Mouse (Mus musculus): ENCODE data around the gene Eml6. TPM values are rescaled to one million over a fixed set of nuclear protein-coding genes. Genes with fewer than 3 reads are reported as not detected.

Gene Eml6
- total and polyA plus RNA-seq, 2 experiments from 2014 or later = 0.63 to 10.6 TPM

DNA sequence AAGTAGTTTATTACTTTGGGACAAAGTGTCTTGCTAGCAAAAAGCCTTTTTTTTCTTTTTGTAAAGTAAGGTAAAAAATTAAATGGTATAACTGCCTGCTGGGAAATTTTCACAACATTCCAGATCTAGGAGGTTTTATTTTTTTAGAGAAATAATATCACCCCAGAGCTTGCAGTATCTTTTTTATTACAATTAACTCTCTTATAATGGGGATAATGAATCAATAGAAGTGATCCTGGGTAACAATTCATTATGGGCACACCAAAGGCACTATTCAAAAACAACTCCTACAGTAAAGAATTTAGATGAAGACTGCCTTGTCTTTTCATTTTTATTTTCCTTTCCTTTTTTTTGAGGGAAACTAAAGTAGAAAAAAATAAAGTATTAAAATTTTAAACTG, 331.1 kb downstream of the Eml6 start:
- ATAC-seq (ENCODE audit: insufficient read depth, low read depth) (no peak), DNase-seq (ENCODE audit: low spot score) (no peak)
- peak overlapping the region; percentile 100; the same call in 1 of the 2 replicates for H3K4me3 ChIP-seq (ENCODE audit: low read depth, low read length)
- no peaks in the 10 kb centered on the region for H3K36me3 ChIP-seq (replicated peaks; ENCODE audit: control insufficient read depth, insufficient read depth, low read length)
- H3K9ac ChIP-seq (replicated peaks; ENCODE audit: low read depth, low read length) = no peak overlapping the region
- no peak overlapping the region for H3K27ac ChIP-seq (ENCODE audit: low read depth)
- peak overlapping the region; percentile 67; the same call in 1 of the 2 replicates for H3K4me2 ChIP-seq (ENCODE audit: low read depth, low read length)
- no peaks in the 10 kb centered on the region for H3K27me3 ChIP-seq (ENCODE audit: control insufficient read depth, insufficient read depth, low read length)
- peaks cover 19% of the 10 kb centered on the region for H3K4me1 ChIP-seq (ENCODE audit: control insufficient read depth, insufficient read depth)
- TF ChIP-seq EP300 (IDR thresholded peaks at IDR 0.05; ENCODE audit: low read depth) = no peak
- TF ChIP-seq CTCF (IDR thresholded peaks at IDR 0.05; ENCODE audit: low read depth) = no peak
- no peaks in the 10 kb centered on the region for H3K9me3 ChIP-seq (replicated peaks; ENCODE audit: control insufficient read depth, low read length)

DNA sequence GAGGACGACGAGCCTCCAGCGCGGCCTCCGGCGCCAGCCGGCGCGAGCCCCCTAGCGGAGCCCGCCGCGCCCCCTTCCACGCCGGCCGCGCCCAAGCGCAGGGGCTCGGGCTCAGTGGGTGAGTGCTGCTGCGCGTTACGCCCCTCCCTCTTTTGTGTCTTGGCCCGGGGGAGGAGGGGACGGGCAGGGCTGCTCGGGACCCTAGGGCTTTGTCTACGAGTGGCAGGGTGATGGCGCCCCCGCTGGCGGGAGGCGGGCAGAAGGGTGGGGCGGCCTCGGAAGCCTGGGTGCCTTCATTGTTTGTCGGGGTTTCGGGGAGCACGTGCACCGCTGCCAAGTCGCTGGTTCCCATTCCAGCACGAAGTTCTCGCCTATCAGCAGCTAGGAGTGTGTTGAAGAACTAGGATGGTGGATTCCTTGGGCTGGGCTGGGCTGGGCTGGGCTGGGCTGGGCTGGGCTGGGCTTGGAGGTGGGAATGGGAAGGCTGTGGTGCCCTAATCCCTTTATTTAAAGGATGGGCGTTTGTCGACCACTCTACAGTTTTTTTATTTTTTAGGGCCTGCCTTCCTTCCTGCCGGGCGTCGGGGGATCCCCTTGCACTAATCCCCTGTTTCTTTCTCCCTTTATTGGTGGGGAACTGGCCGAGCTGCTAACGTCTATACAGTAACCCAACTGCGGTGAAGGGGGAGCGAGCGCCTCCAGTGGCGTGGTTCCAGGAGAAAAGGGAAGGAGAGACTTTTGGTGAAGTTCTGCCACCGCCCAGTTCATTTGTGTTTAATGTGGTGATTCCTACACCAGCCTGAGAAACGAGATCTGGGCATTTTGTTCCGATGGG, 332.0 kb downstream of the Eml6 start:
- Histone ChIP-seq H3K4me2 (ENCODE audit: low read depth, low read length) (peak overlapping the region; percentile 67), H3K4me3 (ENCODE audit: low read depth, low read length) (peak overlapping the region; percentile 100), H3K27me3 (ENCODE audit: control insufficient read depth, insufficient read depth, low read length) (no peaks in the 10 kb centered on the region), H3K27ac (ENCODE audit: low read depth) (peak overlapping the region; percentile 99), H3K4me1 (ENCODE audit: control insufficient read depth, insufficient read depth) (peaks cover 19% of the 10 kb centered on the region), H3K9ac (replicated peaks; ENCODE audit: low read depth, low read length) (peak overlapping the region; percentile 98), H3K9me3 (replicated peaks; ENCODE audit: control insufficient read depth, low read length) (no peaks in the 10 kb centered on the region), H3K36me3 (replicated peaks; ENCODE audit: control insufficient read depth, insufficient read depth, low read length) (no peaks in the 10 kb centered on the region)
- ATAC-seq (ENCODE audit: insufficient read depth, low read depth) (peak; percentile 78), DNase-seq (ENCODE audit: low spot score) (peak; percentile 96)
- WGBS = under 1% methylated on average over 40 of the region's 53 CpGs
- peak; percentile 73 for TF ChIP-seq CTCF (IDR thresholded peaks at IDR 0.05; ENCODE audit: low read depth)
- TF ChIP-seq EP300 (IDR thresholded peaks at IDR 0.05; ENCODE audit: low read depth) = no peak

Other genes starting within 250 kb of the Eml6 start
- not detected in 2 replicates for gene 4931440F15Rik, start 200.4 kb downstream of the Eml6 start, total RNA-seq (2014; rRNA removed; ENCODE audit: low replicate concordance)
- gene 4931440F15Rik, start 200.4 kb downstream of the Eml6 start, polyA plus RNA-seq (2015; fragmentation: Nextera tagmentation; extraction: Ambion mirVana) = 0.05 and 0.10 TPM in 2 replicates
- gene Sptbn1, start 242.1 kb upstream of the Eml6 start, total RNA-seq (2014; rRNA removed; ENCODE audit: low replicate concordance) = 262 and 271 TPM in 2 replicates
- gene Sptbn1, start 242.1 kb upstream of the Eml6 start, polyA plus RNA-seq (2015; fragmentation: Nextera tagmentation; extraction: Ambion mirVana) = 118 and 121 TPM in 2 replicates